Mouse (Mus musculus) forebrain, embryonic 10.5 days (tissue): Measurements from ENCODE around the gene Jazf1. TPM values are rescaled to one million over a fixed set of nuclear protein-coding genes. Genes with fewer than 3 reads are reported as not detected.

Experiments used
- DNase-seq: peaks from one replicate; pipeline ENCODE4 v3.0.0-alpha.2; 2017; ENCODE audit warnings: low spot score; ENCODE audit errors: extremely low spot score
- H3K27ac ChIP-seq: fragments of 300-500 bp; sonication (generic); 2 replicates; pipeline ENCODE4 v1.5.1; 2016; ENCODE audit warnings: mild to moderate bottlenecking
- H3K27me3 ChIP-seq: fragments of 300-500 bp; sonication (generic); 2 replicates; pipeline ENCODE4 v1.6.1; 2016; ENCODE audit warnings: mild to moderate bottlenecking; ENCODE audit not compliant: poor library complexity, severe bottlenecking
- H3K36me3 ChIP-seq: fragments of 300-500 bp; sonication (generic); replicated peaks from 2 replicates; pipeline ENCODE4 v1.6.1; 2016; ENCODE audit warnings: mild to moderate bottlenecking, moderate library complexity
- H3K4me1 ChIP-seq: fragments of 300-500 bp; sonication (generic); 2 replicates; pipeline ENCODE4 v1.6.1; 2016
- H3K4me3 ChIP-seq: fragments of 300-500 bp; sonication (generic); 2 replicates; pipeline ENCODE4 v1.5.1; 2016; ENCODE audit warnings: mild to moderate bottlenecking, moderate library complexity
- H3K9me3 ChIP-seq: fragments of 300-500 bp; sonication (generic); 2 replicates; pipeline ENCODE4 v1.6.1; 2016; ENCODE audit warnings: mild to moderate bottlenecking, moderate library complexity
- WGBS: fragments of 180-500 bp; shearing (Covaris S2); methylation state at CpG from one replicate; pipeline ENCODE4 v1.1.7; 2016; 5-methylcytosine and 5-hydroxymethylcytosine counted together
- polyA plus RNA-seq: library from polyadenylated mRNA; unstranded; fragments of >200 nt; fragmentation: Nextera tagmentation; extraction: Ambion mirVana; gene quantifications from 2 replicates; pipeline ENCODE4 v1.2.1, GENCODE M21; 2016

Gene Jazf1
- polyA plus RNA-seq, 1 experiment from 2014 or later, result 1.9 TPM

DNA sequence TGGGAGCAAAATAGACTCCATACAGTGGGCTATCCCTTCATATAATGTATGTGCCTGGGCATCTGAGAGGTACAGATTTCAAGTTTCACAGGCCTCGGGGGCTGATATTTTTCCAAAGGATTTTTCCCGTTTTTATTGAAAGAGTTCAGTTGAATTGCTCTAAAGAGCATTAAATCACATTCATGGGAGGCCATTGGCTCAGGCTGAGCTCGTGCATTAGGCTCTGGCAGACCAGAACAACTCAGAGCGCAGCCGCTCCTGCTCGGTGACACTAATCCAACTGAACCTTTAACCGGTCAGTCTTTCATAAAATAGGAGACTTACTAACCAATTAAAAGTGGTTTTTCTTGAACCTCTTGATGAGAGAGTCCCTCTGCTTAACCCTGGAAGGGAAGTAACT is 245.4 kb downstream of the Jazf1 start:
- H3K4me3 ChIP-seq, result no peak overlapping the region; the same call in 1 of the 2 replicates
- 19% methylated on average over 7 of the region's 7 CpGs for WGBS
- H3K9me3 ChIP-seq, result no peaks in the 10 kb centered on the region
- H3K36me3 ChIP-seq, result no peaks in the 10 kb centered on the region
- H3K4me1 ChIP-seq, result peaks cover 71% of the 10 kb centered on the region
- peaks cover 77% of the 10 kb centered on the region for H3K27me3 ChIP-seq
- DNase-seq, result no peak
- H3K27ac ChIP-seq, result no peak overlapping the region

DNA sequence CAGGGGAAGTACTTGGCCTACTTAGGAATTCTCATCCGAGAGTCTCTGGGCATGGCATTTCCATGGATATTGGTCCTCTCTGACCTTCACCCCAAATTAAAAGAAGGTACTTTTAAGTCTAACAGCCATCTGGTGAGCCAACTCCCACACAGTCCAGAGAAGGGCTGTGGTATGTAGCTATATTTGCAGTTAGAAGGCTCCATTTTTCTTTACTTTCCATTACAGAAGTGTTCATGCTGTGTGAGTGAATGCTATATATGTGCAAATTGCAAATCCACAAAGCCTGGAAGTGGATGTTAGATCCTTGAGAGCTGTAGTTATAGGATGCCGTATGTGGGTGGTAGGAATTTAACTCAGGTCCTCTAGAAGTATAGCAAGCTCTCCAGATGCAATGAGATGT is 245.8 kb downstream of the Jazf1 start:
- H3K9me3 ChIP-seq, result no peaks in the 10 kb centered on the region
- peaks cover 73% of the 10 kb centered on the region for H3K27me3 ChIP-seq
- peaks cover 66% of the 10 kb centered on the region for H3K4me1 ChIP-seq
- H3K4me3 ChIP-seq, result no peak overlapping the region
- 81% methylated on average over 2 of the region's 2 CpGs for WGBS
- no peaks in the 10 kb centered on the region for H3K36me3 ChIP-seq
- DNase-seq, result no peak
- no peak overlapping the region for H3K27ac ChIP-seq

DNA sequence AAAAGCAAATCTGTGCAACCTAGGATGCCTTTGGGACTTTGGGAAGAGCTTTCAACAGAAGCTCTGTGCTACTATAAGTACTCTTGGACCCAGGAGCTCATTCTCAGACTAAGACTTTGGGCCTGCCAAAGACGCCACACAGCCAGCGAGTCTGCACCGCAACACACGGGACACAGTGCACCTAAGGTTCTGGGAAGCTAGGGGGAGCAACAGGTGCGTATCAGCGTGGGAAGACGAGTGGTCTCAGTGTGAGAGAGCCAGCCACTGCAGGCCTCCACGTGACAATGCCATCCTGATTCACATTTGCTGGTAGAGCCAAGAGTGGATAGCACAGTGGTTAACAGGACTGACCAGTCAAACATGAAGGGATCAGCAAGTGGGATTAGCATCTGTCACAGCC is 249.1 kb downstream of the Jazf1 start:
- WGBS, result 69% methylated on average over 8 of the region's 8 CpGs

DNA sequence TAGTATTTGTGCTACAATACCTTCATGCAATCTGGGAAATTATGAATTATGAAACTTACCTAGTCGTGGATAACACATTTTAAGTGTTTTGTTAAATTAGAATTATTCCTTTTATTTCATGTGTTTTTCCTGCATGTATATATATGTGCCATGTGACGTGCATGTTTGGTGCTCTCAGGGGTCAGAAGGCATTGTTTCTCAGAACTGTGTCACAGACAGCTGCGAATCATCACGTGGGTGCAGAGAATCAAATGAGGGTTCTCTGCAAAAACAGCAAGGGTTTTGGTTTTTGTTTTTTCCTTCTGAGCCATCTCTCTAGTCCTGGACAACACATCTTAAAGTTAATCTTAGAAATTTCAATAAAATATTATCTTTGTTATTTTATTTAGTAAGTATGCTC is 250.4 kb downstream of the Jazf1 start:
- H3K27ac ChIP-seq, result no peak overlapping the region
- H3K9me3 ChIP-seq, result no peaks in the 10 kb centered on the region
- H3K27me3 ChIP-seq, result peaks cover 40% of the 10 kb centered on the region; the same call in 1 of the 2 replicates
- no peaks in the 10 kb centered on the region for H3K36me3 ChIP-seq
- no peak for DNase-seq
- WGBS, result 93% methylated on average over 4 of the region's 4 CpGs
- peaks cover 38% of the 10 kb centered on the region for H3K4me1 ChIP-seq
- no peak overlapping the region for H3K4me3 ChIP-seq

More for the DNA sequence above, 249.1 kb downstream of the Jazf1 start:
- no peak overlapping the region for H3K27ac ChIP-seq
- H3K9me3 ChIP-seq, result no peaks in the 10 kb centered on the region
- peaks cover 51% of the 10 kb centered on the region for H3K4me1 ChIP-seq
- no peak for DNase-seq
- H3K4me3 ChIP-seq, result no peak overlapping the region
- H3K36me3 ChIP-seq, result no peaks in the 10 kb centered on the region
- peaks cover 47% of the 10 kb centered on the region for H3K27me3 ChIP-seq

DNA sequence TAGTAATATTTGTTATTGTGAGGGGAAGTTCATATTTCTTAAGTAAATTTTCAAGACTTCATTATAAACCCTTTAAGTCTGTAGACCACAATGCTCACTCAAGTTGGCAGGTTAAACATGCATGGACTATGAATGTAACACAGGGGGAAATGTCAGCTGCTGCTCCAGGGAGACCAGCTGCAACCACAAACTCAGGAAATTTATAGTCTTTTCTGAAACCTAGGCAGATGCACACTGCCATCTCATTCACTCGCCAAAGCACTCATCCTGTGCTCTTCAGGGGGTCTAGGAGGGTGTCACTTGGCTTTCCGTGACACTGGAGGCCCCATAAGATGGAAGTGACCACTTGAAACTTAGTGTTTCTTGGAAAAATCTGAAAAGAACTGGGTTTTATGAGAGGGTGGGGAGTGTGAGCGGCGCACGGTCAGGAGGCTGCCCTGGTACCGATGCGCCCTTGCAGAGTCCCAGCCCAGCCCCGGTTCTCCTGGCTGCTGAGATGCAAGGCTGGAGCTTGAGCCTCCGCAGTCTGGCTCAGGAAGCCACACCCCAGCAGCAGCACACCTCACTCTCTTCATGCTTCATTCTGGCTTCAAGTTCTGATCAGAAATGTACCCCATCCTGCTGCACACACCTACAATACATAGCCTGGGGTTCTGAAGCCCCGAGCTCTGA is 251.1 kb downstream of the Jazf1 start:
- Histone ChIP-seq H3K9me3 (no peaks in the 10 kb centered on the region), H3K27me3 (peaks cover 35% of the 10 kb centered on the region; the same call in 1 of the 2 replicates), H3K27ac (no peak overlapping the region), H3K4me3 (no peak overlapping the region), H3K36me3 (no peaks in the 10 kb centered on the region), H3K4me1 (peaks cover 31% of the 10 kb centered on the region)
- no peak for DNase-seq
- 87% methylated on average over 10 of the region's 10 CpGs for WGBS

DNA sequence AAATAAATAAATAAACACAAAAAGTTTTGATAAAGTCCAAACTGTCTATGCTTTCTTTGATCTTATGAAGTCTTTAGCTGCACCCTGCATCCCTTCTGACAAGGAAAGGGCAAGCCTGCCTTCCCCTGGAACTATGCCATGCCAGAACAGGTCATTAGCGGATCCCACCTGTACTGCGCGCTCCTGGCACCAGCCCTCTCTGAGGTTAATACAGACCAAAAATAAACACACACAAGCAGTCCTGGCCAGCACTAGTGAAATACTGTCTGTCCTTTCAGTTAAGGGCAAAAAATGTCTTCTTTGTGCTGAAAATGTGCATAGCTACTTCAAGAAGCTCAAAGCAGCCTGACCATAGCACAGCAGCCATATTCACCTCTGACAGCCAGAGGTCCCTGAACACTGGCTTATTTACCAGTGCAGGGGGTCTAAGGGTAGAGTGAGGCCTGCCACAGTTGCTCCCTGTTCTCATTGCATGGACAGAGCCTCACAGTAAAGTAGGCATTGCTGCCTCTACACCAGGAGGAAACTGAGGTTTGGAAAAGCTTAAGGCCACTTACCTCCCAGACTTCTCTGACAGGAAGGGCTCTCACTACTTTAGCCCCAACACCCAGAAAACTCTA is 263.1 kb downstream of the Jazf1 start:
- no peak for DNase-seq
- no peak overlapping the region for H3K4me3 ChIP-seq
- H3K27ac ChIP-seq, result no peak overlapping the region
- 94% methylated on average over 3 of the region's 3 CpGs for WGBS
- H3K9me3 ChIP-seq, result no peaks in the 10 kb centered on the region
- no peaks in the 10 kb centered on the region for H3K36me3 ChIP-seq
- no peaks in the 10 kb centered on the region for H3K27me3 ChIP-seq
- peaks cover 18% of the 10 kb centered on the region for H3K4me1 ChIP-seq

DNA sequence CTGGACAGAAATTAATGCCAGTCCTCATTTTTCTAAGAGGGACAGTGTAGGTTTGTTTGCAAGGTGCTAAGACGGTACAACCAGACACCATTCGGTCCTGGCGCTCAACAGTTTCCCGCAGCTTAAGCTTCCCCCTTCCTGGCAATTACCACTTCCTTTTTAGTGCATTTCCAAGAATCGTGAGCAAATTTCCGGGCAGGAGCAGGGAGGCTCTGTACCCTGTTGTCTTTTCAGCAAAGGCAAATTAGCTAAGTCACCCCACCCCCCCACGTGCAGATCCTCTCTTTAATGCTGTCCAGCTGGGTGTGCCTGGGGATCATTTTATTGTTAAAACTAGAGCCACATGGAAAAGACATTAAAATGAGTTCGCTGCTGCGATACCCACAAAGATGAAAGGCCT is 266.2 kb downstream of the Jazf1 start:
- WGBS, result 53% methylated on average over 9 of the region's 9 CpGs
- no peak overlapping the region for H3K4me3 ChIP-seq
- no peaks in the 10 kb centered on the region for H3K27me3 ChIP-seq
- H3K9me3 ChIP-seq, result no peaks in the 10 kb centered on the region
- H3K4me1 ChIP-seq, result peaks cover 18% of the 10 kb centered on the region
- H3K27ac ChIP-seq, result no peak overlapping the region
- no peaks in the 10 kb centered on the region for H3K36me3 ChIP-seq
- no peak for DNase-seq

DNA sequence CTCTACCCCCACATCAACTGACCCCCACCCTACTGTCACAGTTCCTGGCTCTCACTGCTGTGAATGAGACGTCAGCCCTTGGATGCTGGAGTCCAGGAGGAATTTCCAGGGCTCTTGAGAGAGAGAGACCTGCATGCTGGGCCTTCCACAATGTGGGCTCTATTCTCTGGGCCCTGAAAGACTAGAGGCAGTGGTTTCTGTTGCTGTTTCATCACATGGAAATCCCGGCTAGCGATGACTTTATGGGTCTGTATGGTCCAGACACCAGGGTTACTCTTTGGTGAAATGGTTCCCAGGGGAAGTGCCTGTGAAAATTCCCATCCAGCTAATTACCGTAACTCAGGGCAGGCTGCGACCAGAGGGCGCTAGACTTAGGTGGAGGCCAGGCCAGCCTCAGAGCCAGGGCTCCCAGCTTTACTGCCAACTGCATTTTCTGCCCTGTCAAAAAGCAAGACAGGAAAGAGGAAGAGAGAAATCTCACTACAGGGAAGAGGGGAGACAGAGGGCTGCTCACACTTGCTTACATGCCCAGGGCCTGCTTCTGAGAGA is 271.1 kb downstream of the Jazf1 start:
- 0 out of 2 replicates have a peak overlapping the region, but pooled peaks have one; percentile 8 for H3K27ac ChIP-seq
- peaks cover 30% of the 10 kb centered on the region for H3K4me1 ChIP-seq
- H3K36me3 ChIP-seq, result no peaks in the 10 kb centered on the region
- DNase-seq, result no peak
- no peaks in the 10 kb centered on the region for H3K27me3 ChIP-seq
- 52% methylated on average over 6 of the region's 6 CpGs for WGBS
- H3K4me3 ChIP-seq, result no peak overlapping the region
- H3K9me3 ChIP-seq, result no peaks in the 10 kb centered on the region

DNA sequence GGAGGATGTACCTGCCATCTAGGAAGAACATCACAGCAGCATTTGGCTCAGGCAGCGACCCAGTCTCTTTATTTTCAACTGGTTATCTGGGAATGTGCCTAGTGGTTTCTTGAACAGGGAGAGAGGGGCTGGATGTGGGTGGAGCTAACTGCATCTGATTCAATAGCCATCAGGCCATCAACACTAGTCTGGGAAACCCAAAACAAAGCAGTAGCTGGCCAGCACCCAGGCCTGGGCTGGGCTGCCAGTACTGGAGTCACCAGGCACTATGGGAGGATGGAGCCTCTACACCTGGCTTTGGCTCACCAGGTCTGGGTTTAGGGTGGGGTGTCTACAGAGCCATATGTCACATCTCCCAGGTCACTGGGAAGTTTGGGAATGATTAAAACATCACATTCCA is 271.7 kb downstream of the Jazf1 start:
- Histone ChIP-seq H3K4me1 (peaks cover 23% of the 10 kb centered on the region), H3K9me3 (no peaks in the 10 kb centered on the region), H3K27me3 (no peaks in the 10 kb centered on the region), H3K36me3 (no peaks in the 10 kb centered on the region), H3K27ac (no peak overlapping the region), H3K4me3 (no peak overlapping the region)
- 77% methylated on average over 1 of the region's 1 CpGs for WGBS
- DNase-seq, result no peak

DNA sequence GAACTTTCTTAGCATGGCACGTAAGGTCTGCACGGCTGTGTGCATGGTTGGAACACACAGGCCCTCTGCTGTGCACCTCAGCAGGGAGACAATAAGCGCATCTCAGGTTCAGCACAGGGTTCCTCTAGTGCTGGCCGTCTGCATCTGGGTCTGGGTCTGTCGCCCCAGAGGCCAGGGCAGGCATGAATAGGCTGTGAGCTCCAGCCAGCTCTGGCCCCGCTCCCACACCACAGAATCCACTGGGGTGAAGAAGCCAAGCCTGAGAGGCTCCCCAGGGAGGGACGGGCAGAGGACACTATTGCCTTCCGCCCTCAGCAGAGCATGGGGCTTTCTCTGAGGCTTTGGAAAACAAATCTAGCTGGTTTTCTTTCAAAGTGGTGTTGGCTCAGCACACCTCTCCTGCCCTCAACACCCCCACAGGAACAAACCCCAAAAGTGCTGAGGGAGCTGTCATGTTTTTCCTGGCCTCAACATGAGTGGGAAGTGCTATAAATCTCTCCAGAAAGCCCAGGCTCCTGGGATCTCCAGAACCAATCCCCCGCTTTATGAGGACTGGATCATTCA is 272.3 kb downstream of the Jazf1 start:
- no peak for DNase-seq
- H3K9me3 ChIP-seq, result no peaks in the 10 kb centered on the region
- WGBS, result 69% methylated on average over 9 of the region's 9 CpGs
- H3K4me3 ChIP-seq, result no peak overlapping the region
- peaks cover 18% of the 10 kb centered on the region; the same call in 1 of the 2 replicates for H3K4me1 ChIP-seq
- H3K27ac ChIP-seq, result peak overlapping the region; percentile 41; the same call in 1 of the 2 replicates
- no peaks in the 10 kb centered on the region for H3K36me3 ChIP-seq
- no peaks in the 10 kb centered on the region for H3K27me3 ChIP-seq

DNA sequence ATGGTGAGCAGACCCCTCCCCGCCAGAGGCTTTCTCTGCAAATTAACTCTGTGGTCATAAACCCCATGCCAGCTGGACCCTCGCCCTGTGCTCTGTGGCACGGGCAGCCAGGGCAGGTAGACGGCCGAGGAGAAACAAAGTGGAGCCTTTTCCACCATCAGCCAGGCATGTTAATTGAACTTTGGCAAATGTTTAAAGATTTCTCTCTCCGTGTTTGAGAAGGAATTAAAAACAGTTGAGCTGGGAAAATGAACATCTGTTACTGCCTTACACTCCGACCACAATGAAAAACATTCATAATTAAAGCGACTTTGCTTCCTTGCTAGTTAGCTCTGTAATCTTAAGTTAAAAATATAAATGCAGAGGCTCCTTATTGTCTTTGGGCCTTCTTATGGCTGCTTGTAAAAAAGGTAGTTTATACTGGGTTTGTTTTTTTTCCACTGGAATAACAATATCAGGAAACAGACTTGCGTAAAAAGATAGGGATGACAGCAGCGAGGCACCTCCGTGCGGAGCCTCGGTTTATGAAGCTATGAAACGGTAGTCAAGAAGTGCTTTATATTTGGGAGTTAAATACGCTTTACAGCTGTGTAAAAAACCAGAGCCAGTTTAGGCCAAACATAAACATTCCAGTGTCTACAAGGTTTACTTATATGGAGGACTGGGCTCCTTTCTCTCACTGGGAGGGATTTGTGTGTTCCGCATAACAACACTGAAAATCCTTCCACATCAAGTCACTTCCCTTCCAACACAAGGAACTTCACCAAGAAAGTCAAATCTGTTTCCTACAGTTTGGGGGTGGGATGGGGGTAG is 273.2 kb downstream of the Jazf1 start:
- peaks cover 19% of the 10 kb centered on the region for H3K4me1 ChIP-seq
- H3K36me3 ChIP-seq, result no peaks in the 10 kb centered on the region
- no peaks in the 10 kb centered on the region for H3K9me3 ChIP-seq
- WGBS, result 79% methylated on average over 16 of the region's 16 CpGs
- DNase-seq, result no peak
- no peak overlapping the region for H3K4me3 ChIP-seq
- no peaks in the 10 kb centered on the region for H3K27me3 ChIP-seq
- no peak overlapping the region for H3K27ac ChIP-seq

DNA sequence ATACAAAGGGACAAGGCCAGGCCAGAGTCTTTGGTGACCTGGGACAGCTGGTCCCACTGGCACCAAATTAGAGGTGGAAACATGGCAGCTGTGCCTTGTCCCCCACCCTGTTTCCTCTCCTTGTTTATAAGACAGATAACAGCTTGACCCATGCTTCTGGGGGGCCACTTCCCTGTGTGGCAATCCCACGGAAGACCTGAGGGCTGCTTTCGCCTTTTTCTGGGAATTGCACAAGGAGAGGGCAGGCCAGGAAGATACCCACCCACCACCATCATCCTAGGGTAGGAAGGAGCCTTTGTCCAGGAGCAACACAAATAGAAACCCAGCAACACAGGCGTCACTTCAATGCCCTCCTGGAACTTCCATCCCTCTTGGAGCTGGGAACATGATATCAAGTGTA is 276.0 kb downstream of the Jazf1 start:
- no peaks in the 10 kb centered on the region for H3K27me3 ChIP-seq
- DNase-seq, result no peak
- no peak overlapping the region for H3K4me3 ChIP-seq
- H3K9me3 ChIP-seq, result no peaks in the 10 kb centered on the region
- H3K4me1 ChIP-seq, result peaks cover 34% of the 10 kb centered on the region
- no peaks in the 10 kb centered on the region for H3K36me3 ChIP-seq
- WGBS, result 81% methylated on average over 3 of the region's 3 CpGs
- H3K27ac ChIP-seq, result no peak overlapping the region
